Mouse (Mus musculus): ENCODE data around the gene Hacd2.

Hacd2 gene

DNA sequence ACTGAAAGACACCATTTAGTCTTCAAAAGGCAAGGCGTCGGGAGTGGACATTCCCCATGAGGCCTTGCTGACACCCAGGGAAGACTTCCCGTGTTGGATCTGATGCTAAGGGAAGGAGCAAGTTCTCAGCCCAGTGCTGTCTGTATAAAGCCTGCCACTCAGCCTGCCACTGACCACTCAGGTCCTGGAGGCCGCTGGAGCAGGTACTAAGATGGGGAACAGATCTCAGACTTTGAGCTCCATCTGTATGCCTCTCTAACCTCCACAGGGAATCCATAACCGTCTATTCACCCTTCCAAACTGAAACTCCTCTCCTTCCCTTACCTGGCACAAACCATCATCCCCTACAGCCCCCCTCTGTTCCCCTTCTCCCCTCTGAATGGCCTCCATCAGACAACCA is 91.3 kb downstream of the Hacd2 start:
- no peak for DNase-seq (ENCODE audit: low spot score in 2 of 2)

DNA sequence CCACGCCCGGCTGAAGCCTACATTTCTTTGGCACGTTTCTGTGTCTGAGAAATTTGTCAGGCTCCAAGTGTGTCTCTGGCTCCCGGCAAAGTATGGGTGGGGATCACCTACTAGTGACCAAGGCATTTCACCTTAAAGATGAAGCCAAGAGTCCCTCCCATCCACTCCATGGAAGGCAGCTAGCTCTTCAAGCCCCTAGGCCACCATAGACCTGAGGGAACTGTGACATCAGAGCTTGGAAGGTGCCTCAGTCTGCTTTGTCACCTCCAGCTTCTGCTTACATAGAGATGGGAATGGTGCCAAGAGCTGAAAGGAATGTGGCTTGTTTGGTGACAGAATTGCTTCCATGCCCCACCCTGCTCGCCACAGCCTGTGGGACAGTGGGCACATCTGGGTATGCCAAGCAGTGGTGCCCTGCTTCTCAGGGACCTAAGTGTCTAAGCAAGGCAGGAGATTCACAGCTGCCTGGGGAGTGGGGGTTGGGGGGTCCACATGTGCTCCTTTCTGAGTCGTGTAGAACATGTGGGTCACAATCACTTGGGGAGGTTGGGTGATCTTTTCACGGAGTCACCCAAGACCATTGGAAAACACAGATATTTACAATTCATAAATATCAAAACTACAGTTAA is 94.2 kb downstream of the Hacd2 start:
- no peak for DNase-seq (ENCODE audit: low spot score in 2 of 2)

DNA sequence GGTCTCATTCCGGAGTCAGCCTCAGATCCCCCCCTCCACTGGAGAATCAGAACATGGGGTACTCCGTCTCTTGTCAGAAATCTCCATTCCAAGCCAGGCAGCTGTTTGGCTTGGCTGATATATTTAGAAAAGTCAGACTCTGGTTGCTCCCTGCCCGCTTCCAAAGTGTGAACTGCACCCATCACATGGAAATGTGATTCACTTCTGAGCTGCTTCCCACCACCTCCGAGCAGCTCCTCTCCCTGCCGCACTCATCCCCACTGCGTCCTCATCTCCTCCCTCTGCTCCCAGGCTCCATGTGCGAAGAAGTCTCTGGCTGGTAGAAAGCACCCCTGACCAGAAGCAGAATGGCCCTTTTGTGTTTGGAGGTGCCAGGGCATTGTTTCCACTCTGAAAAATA is 95.2 kb downstream of the Hacd2 start:
- DNase-seq (ENCODE audit: low spot score in 2 of 2), result no peak

DNA sequence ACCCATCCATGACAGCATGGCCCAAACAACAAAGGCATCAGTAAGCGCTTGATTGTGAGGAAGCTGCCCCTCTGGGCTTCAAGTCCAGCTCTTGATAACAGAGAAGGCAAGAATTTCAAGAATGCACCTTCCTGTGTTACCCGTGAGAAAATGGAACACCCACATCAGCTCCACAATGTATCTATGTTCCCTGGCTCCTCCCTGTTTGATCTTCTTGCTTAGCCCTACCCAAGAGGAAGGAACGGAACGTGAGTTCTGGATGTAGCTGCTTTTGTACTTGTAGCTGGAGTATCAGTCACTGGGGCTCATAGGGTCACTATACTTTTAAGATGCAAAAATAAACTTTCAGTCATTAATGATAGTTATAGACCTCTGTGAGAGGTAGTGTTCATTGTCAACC is 98.4 kb downstream of the Hacd2 start:
- DNase-seq (ENCODE audit: low spot score in 2 of 2), result no peak

DNA sequence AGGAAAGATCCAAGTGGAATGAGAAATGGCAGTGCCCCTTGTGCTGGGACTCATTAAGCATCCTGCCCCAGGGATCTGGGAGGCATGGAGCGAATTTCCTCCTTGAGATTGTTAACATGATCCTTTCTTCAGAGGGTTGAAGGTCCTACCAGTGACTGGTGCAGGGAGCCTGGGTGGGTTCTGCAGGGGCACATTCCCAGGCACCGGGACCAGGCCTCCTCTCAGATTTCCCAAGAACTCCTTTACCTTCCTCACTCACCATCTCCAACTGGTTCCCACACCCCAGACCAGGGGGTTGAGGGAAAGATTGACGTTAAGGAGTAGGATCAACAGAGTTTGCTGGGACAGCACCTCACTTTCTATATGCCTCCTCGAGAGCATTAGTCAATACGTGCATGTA is 105.0 kb downstream of the Hacd2 start:
- peak in 1 of 2 experiments; percentile 50 for DNase-seq (ENCODE audit: low spot score in 2 of 2)

DNA sequence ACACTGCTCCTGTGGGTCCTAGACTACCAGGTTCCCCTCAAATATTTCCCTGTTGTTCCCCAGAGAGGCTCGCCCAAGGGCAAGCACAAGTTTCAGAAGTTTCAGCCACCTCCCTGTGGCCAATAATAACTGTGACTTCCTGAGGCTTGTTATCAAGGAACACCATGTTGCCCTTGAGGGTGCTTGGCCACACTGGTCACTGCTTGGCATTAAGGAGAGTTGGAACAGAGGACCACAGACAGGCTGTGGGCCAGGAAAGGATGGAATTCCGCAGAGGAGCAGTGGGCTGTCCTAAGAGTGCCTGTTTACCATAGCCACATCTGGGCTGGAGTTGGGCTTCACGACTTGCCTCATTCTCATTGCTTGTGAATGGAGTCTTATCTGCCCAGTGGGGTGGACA is 107.9 kb downstream of the Hacd2 start:
- peak in 1 of 2 experiments; percentile 49 for DNase-seq (ENCODE audit: low spot score in 2 of 2)

DNA sequence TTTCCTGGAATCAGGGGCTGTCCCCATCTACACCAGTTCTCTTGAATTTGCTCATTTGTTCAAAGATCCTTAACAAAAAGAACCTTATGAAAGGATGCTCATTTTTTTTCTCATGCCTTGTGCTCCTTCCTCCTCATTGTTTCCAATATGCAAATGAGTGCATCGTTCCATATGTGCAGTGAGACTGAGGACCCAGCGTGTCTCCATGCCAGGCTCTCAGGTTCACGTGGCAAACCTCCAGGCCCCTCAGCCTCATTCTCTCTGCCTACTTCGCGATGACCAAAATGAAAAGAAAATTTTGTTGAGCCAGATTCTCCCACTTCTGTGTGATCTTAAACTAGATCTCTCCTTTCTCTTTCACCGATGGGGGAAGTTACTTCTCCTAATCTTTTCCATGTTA is 117.2 kb downstream of the Hacd2 start:
- no peak for DNase-seq (ENCODE audit: low spot score in 2 of 2)

DNA sequence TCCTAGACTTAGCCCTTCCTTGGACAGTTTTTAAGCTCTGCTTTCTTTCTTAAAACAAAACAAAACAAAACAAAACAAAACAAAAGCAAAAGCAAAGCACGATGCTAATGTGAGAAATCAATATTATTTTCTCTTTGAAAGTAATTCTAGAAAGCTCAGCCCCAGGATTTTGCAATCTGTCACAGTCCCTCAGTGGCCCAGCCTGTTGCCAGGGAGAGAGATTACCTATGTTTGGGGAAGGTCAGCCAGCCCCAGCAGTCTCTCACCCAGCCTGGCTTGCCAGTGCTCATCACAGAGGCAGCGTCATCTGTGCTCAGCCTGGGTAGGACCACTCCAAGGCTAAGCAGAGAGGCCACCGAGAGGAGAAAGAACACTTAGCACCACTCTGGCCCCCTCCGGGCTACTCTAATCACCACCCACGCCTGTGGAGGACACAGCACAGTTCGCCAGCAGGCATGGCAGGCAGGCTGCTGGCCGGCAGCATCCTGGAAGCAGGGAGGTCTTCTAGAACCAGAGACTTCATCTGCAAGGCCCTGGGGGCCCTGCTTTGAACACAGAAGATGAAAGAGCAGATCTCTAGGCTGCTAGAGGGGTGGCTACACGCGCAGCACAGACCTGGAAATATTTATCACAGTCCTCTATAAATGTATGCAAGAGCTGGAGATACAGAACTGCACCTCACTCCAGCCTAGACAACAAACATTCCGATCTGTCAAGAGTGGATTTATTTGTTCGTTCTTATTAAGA is 117.8 kb downstream of the Hacd2 start:
- DNase-seq (ENCODE audit: low spot score in 2 of 2), result peak; percentile 41 to 56

DNA sequence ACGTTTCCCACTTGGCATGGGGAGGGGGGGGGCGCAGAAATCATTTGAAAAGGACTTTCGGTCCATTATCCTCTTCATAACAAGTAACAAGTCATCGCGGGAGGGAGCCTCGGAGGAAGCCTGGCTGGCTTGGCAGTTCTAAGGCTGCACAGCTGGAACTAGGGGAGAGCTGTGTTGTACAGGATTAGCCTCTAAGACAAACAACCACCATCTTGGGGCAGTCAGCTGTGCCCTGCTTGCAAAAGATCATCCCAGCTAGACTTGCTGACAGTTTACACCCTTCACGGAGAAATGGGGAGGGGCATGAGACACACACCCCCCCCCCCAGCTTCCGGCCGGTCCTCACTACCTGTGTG is 118.4 kb downstream of the Hacd2 start:
- peak in 1 of 2 experiments; percentile 50 for DNase-seq (ENCODE audit: low spot score in 2 of 2)

DNA sequence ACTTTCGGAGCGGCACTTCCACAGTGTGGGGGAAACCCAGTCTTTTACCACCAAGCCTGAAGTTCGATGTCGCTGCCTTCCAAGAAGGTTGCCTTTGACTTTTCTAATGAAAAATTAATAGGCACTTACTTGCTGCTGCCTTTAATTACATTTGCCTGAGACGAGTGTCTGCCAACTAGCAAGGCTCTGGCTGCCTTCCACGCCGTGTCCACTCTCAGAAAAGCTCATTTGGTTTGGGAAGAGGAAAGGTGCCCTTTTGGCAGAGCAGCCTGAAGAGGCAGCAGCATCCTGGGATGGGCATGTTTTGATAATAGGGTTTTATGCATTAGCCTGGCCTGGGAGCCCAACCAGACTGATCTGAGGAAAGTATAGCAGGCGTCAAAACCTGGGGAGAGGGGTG is 119.6 kb downstream of the Hacd2 start:
- no peak for DNase-seq (ENCODE audit: low spot score in 2 of 2)

DNA sequence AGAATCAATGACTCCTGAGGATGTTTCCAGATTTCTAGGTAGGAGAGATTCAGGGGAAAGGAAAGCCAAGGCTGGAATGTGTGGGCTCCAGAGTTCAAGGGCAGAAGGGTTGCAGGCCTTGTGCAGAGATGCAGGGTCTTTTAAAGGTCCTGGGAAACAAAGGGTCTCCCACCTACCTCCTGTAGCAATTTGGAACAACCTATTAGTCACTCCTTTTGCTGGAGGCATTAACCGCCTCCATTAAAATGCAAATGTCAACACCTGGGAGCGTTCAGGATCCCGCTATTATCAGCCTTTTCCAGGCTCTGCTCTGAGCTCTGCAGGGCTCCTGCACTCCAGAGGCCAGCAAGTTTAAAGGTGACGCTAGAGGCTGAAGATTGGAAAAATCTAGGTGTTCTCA is 123.9 kb downstream of the Hacd2 start:
- DNase-seq (ENCODE audit: low spot score in 2 of 2), result no peak

DNA sequence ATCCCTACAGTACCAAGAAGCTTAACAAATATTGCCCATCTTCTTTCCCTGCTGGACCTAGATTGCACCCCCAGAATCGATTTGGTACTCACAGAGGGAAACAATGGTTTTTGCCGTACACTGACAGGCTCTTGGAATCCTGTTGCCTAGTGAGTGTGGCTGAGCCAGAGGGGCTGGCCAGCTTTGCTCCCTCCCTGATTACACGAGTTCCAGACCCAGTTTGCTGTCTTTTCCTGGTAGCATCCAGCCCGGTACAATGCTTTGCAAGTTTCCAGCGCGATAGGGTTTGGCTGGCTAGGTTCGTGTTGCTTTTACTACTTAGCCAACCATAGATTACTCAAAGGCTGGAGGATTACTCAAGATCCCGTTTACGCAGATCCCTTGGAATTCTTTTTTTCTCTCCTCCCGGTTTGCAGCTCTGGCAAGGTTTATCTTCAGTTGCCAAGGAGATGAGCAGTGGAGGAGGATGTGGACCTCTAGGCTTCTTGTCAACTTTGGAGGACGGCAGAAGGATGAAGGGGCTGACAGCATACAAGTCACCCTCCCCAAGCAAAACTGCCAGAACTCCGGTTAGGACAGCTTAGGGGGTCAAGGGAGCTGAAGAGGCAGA is 131.0 kb downstream of the Hacd2 start:
- no peak for DNase-seq (ENCODE audit: low spot score in 2 of 2)

DNA sequence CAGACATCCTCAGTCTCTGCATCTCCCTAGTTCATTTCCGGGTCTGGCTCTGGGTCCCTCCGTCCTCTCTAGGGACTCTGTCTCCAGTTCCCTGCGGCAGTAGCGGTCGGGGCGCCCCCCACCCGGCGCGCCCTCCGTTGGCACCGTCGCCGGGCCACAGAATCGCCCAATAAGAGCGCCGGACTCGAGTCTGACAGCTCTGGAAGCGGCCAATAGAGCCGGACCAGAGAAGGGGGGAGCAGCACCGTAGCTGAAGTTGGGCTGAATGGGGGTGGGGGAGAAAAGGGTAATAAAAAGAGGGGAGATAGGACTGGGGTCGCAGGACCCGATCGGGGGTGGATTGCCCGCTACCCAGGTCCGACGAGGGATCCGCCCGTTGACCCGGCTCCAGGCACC is 132.0 kb downstream of the Hacd2 start:
- DNase-seq (ENCODE audit: low spot score in 2 of 2), result peak in 1 of 2 experiments; percentile 40

DNA sequence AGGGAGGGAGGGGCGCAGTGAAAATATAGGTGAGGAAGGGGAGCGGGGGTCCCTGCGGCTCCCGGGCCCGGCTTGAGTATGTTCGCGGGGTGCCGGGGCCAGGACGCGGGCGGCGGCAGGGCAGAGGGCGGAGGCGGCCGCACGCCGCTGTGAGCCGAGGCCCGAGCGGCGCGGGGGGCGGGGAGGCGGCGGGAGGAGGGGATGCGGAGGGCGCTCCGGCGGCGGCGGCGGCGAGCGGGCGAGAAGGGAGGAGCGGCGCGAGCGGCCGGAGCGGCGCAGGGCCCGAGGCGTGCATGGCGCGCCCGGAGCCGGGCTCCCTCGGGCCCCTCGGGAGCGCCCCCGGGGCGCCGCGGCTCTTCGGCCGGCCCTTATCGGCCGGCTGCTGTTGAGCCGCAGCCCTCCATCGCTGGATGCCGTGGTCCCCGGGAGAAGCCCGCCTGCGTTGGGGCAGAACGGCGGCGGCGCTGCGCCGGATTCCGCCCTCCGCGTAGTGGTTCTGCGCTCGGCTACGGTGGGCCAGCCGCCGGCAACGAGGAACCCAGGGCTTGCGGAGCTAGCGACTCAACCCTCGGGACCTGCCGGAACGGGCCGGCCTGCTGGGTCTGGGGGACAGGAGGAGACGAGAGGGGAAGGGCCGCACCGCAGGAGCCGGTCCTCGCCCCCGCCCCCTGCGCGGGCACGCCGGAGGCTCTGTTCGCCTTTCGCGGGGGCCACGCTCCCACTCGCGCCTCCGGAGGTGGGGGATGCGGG is 132.6 kb downstream of the Hacd2 start, which contains the start of gene Adcy5:
Gene Adcy5, plus strand, starts transcription at position 237 of the 750 bp plus-strand sequence.
- DNase-seq (ENCODE audit: low spot score in 2 of 2), result no peak

DNA sequence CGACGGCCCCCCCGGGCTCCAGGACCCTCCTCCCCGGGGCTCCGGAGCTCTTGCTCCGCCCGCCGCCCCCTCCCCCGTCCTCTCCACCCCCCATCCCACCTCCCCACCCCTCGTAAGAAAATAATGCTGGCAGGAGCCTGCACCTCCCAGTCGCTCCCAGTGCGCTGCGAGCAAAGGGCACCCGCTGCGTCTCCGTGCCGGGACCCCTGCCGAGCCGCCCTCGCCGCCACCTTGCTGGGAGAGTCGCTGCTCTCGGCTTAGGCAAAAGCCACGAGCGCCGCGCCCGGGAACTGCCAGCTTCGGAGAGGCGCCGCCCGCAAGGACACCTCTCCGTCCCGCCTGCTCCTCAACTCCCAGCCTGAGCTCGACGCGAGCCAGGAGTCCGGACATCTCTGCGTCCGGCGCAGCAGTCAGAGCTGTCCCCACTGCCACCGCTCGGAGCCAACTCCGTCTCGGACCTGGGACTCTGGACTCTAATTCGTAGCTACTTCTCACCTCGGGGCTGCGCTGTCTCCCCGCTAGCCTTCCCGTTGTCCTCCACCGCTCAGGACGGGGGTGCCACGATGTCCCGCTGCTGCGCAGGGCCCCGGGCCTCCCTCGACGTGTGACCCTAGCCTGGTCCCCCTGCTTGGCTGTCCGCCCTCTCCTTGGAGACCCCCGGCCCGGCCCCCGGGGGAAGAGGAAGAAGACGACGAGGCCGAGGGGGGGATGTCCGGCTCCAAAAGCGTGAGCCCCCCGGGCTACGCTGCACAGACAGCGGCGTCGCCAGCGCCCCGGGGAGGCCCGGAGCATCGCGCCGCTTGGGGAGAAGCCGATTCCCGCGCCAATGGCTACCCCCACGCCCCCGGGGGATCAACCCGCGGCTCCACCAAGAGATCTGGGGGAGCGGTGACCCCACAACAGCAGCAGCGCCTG is 133.4 kb downstream of the Hacd2 start:
- DNase-seq (ENCODE audit: low spot score in 2 of 2), result peak in 1 of 2 experiments; percentile 39

DNA sequence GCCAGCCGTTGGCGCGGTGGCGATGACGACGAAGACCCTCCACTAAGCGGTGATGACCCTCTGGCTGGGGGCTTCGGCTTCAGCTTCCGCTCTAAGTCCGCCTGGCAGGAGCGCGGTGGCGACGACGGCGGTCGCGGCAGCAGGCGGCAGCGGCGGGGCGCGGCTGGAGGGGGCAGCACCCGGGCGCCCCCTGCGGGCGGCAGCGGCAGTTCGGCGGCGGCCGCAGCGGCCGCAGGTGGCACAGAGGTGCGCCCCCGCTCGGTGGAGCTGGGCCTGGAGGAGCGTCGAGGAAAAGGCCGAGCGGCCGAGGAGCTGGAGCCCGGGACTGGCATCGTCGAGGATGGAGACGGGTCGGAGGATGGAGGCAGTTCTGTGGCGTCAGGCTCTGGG is 134.1 kb downstream of the Hacd2 start:
- DNase-seq (ENCODE audit: low spot score in 2 of 2), result peak in 1 of 2 experiments; percentile 47

DNA sequence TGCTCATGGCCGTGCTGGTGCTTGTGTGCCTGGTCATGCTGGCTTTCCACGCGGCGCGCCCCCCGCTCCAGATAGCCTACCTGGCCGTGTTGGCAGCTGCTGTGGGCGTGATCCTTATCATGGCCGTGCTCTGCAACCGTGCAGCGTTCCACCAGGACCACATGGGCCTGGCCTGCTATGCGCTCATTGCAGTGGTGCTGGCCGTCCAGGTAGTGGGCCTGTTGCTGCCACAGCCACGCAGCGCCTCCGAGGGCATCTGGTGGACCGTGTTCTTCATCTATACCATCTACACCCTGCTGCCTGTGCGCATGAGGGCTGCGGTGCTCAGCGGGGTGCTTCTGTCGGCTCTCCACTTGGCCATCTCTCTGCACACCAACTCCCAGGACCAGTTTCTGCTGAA is 134.6 kb downstream of the Hacd2 start:
- no peak for DNase-seq (ENCODE audit: low spot score in 2 of 2)

All from urinary bladder, postnatal 4 days (tissue).